Mouse (Mus musculus) small intestine, adult 2 months (tissue): Measurements from ENCODE around the gene Adgrd1. TPM values are rescaled to one million over a fixed set of nuclear protein-coding genes. Genes with fewer than 3 reads are reported as not detected.

ENCODE experiments used
- H3K27ac ChIP-seq: fragments of 200-500 bp; 2 replicates; pipeline ENCODE4 v1.5.1; 2012; ENCODE audit warnings: low read depth, low read length, control low read depth, inconsistent platforms; ENCODE audit not compliant: insufficient read depth
- H3K27me3 ChIP-seq: fragments of 200-500 bp; 2 replicates; pipeline ENCODE4 v1.6.1; 2012; ENCODE audit warnings: mild to moderate bottlenecking, moderate library complexity, low read length, inconsistent platforms; ENCODE audit not compliant: control insufficient read depth, insufficient read depth
- H3K36me3 ChIP-seq: fragments of 200-500 bp; 2 replicates; pipeline ENCODE4 v1.6.1; 2012; ENCODE audit warnings: mild to moderate bottlenecking, low read length, control low read depth, inconsistent platforms; ENCODE audit not compliant: control insufficient read depth, insufficient read depth
- H3K4me1 ChIP-seq: fragments of 200-500 bp; 2 replicates; pipeline ENCODE4 v1.6.1; 2012; ENCODE audit warnings: low read length, inconsistent platforms, mixed read lengths; ENCODE audit not compliant: control insufficient read depth, insufficient read depth, insufficient read length
- H3K4me3 ChIP-seq: fragments of 200-500 bp; 2 replicates; pipeline ENCODE4 v1.5.1; 2012; ENCODE audit warnings: low read depth, mild to moderate bottlenecking, control low read depth, inconsistent platforms, low read length, moderate library complexity
- CTCF ChIP-seq: fragments of 200-500 bp; IDR thresholded peaks from 2 replicates; pipeline ENCODE4 v1.5.1; 2012; ENCODE audit warnings: low read depth, mild to moderate bottlenecking, control low read depth, inconsistent platforms, low read length, moderate library complexity, mixed read lengths; ENCODE audit not compliant: insufficient replicate concordance, insufficient read length; ENCODE audit errors: extremely low read depth
- POLR2A ChIP-seq: fragments of 200-500 bp; IDR thresholded peaks from 2 replicates; pipeline ENCODE4 v1.6.1; 2012; ENCODE audit warnings: low read depth, mild to moderate bottlenecking, control low read depth, inconsistent platforms, low read length, moderate library complexity
- WGBS: fragments of 180-500 bp; shearing (Covaris S2); methylation state at CpG from one replicate; pipeline ENCODE4 v1.1.7; 2018; 5-methylcytosine and 5-hydroxymethylcytosine counted together
- polyA plus RNA-seq: library from polyadenylated mRNA; depleted of rRNA; stranded (reverse); fragments of >200 nt; gene quantifications from 2 replicates; pipeline ENCODE4 v1.2.3, GENCODE M21; 2012

The Adgrd1 gene
- polyA plus RNA-seq, 1 experiment: 9.0 TPM

- Histone ChIP-seq H3K4me1 (peaks cover 25% of the 10 kb centered on the region; the same call in 1 of the 2 replicates), H3K4me3 (peak overlapping the region; percentile 35), H3K27ac (peak overlapping the region; percentile 58), H3K27me3 (no peaks in the 10 kb centered on the region), H3K36me3 (no peaks in the 10 kb centered on the region)
- 28% methylated on average over 6 of the region's 6 CpGs for WGBS
- TF ChIP-seq CTCF (no peak), POLR2A (peak; percentile 28; the same call in 1 of the 2 replicates)
These were observed 23.1 kb upstream of the Adgrd1 start for GRCm38 (mm10) chr5:129073404-129073803.

DNA sequence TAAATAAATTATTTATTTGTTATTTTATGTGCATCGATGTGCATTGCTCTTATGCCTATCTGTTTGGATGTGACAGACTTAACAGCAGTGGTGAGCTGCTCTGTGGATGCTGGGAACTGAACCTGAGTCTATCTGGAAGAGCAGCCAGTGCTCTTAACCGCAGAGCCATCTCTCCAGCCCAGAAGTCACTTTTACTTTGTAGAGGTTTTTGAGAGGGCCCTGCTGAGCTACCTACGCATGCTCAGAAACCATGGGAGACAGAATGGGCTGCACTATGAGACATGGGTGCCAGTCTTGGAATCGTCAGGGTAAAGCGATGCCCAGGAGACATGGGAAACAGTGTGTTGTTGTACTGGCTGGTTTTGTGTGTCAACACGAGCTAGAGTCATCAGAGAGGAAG lies 20.5 kb upstream of the Adgrd1 start:
- TF ChIP-seq CTCF (no peak), POLR2A (no peak)

DNA sequence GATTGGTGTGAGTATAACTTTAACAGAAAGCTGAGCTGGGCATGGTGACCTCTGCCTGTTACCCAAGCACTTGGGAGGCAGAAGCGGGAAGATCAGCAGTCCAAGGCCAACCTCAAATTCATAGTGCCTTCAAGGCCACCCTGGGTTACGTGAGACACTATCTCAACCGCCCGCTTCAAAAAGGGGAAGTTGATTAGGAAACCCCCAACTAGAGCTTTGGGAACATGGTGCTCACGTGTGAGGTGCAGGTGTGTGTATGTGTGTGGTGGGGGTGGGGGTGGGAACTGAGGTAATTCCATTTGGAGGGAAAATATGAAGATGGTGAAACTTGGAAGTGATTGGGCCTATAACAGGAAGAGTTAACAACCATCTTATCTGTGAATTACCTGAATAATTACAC lies 19.3 kb upstream of the Adgrd1 start:
- TF ChIP-seq CTCF (no peak), POLR2A (no peak)
- WGBS: 25% methylated on average over 5 of the region's 5 CpGs
- Histone ChIP-seq H3K27ac (peak overlapping the region; percentile 36), H3K36me3 (no peaks in the 10 kb centered on the region), H3K4me3 (no peak overlapping the region), H3K27me3 (no peaks in the 10 kb centered on the region), H3K4me1 (peaks cover 25% of the 10 kb centered on the region; the same call in 1 of the 2 replicates)

More for the DNA sequence above, 20.5 kb upstream of the Adgrd1 start:
- Histone ChIP-seq H3K27ac (no peak overlapping the region), H3K4me1 (peaks cover 25% of the 10 kb centered on the region; the same call in 1 of the 2 replicates), H3K36me3 (no peaks in the 10 kb centered on the region), H3K27me3 (no peaks in the 10 kb centered on the region), H3K4me3 (no peak overlapping the region)
- WGBS: 88% methylated on average over 6 of the region's 6 CpGs

DNA sequence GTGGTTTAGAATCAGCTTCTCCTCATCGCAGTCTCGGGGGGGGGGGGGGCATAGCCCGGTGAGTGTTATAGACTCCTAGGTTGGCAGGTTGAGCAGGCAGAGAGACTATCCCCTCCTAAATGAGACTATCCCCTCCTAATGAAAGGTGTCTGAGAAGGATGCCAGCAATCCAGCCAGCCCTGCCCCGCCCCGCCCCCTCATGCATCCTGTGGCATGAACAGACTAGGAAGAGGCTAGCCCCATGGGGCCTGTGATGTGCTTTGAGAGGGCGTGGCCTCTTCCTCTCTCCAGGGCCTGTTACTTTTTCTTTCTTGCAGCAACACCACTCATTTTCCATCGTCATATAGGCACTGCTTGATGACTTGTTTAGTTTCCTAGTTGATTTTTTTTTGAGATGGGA lies 15.0 kb upstream of the Adgrd1 start:
- H3K4me1 ChIP-seq: peaks cover 6% of the 10 kb centered on the region; the same call in 1 of the 2 replicates
- WGBS: 77% methylated on average over 7 of the region's 7 CpGs
- TF ChIP-seq POLR2A (no peak), CTCF (no peak)

DNA sequence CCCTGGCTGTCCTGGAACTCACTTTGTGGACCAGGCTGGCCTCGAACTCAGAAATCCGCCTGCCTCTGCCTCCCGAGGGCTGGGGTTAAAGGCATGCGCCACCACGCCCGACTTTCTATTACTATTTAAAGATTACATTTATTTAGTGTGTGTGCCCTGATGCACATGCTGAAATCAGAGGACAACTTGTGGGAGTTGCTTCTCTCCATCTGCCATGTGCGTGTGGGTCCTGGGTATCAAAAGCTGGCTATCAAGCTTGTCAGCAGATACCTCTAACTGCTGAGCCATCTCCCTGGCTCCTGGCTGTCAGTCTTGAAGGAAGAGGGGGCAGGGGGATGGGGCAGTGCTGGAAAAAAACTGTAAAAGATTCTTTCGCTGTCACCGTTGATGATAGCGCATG lies 11.4 kb upstream of the Adgrd1 start:
- TF ChIP-seq CTCF: no peak
- TF ChIP-seq POLR2A: no peak
- Histone ChIP-seq H3K27me3 (no peaks in the 10 kb centered on the region), H3K4me1 (peaks cover 3% of the 10 kb centered on the region; the same call in 1 of the 2 replicates), H3K4me3 (no peak overlapping the region), H3K27ac (no peak overlapping the region), H3K36me3 (no peaks in the 10 kb centered on the region)
- WGBS: 95% methylated on average over 10 of the region's 10 CpGs

More for the DNA sequence above, 15.0 kb upstream of the Adgrd1 start:
- Histone ChIP-seq H3K36me3 (no peaks in the 10 kb centered on the region), H3K27me3 (no peaks in the 10 kb centered on the region), H3K4me3 (no peak overlapping the region), H3K27ac (no peak overlapping the region)

- TF ChIP-seq POLR2A (no peak), CTCF (no peak)
- Histone ChIP-seq H3K36me3 (no peaks in the 10 kb centered on the region), H3K4me1 (peaks cover 45% of the 10 kb centered on the region), H3K4me3 (no peak overlapping the region), H3K27ac (peak overlapping the region; percentile 73), H3K27me3 (no peaks in the 10 kb centered on the region)
- WGBS: 68% methylated on average over 10 of the region's 10 CpGs
These were observed 4.0 kb upstream of the Adgrd1 start for GRCm38 (mm10) chr5:129092345-129093065.

- no peak overlapping the region for H3K4me3 ChIP-seq
- H3K27me3 ChIP-seq: no peaks in the 10 kb centered on the region
- no peaks in the 10 kb centered on the region for H3K36me3 ChIP-seq
- TF ChIP-seq CTCF (no peak), POLR2A (no peak)
- H3K4me1 ChIP-seq: peaks cover 43% of the 10 kb centered on the region
- peak overlapping the region; percentile 80 for H3K27ac ChIP-seq
- WGBS: 49% methylated on average over 4 of the region's 4 CpGs
These were observed 3.4 kb upstream of the Adgrd1 start for GRCm38 (mm10) chr5:129093158-129093557.

- Histone ChIP-seq H3K36me3 (no peaks in the 10 kb centered on the region), H3K4me1 (peaks cover 42% of the 10 kb centered on the region), H3K27ac (peak overlapping the region; percentile 80), H3K4me3 (no peak overlapping the region), H3K27me3 (no peaks in the 10 kb centered on the region)
- TF ChIP-seq POLR2A: no peak
- TF ChIP-seq CTCF: no peak
- WGBS: 38% methylated on average over 5 of the region's 5 CpGs
These were observed 2.3 kb upstream of the Adgrd1 start for GRCm38 (mm10) chr5:129094236-129094635.
